Mouse (Mus musculus) WW6 (cell line): ENCODE results near the gene Trim14.

Experiments used
- DNase-seq: peaks from one replicate; pipeline ENCODE4 v3.0.0-alpha.2; 2013; ENCODE audit warnings: low read depth, low spot score

Gene Trim14

GRCm38 (mm10) chr4:46479081-46479480, 56.9 kb downstream of the Trim14 start:
- no peak for DNase-seq

DNA sequence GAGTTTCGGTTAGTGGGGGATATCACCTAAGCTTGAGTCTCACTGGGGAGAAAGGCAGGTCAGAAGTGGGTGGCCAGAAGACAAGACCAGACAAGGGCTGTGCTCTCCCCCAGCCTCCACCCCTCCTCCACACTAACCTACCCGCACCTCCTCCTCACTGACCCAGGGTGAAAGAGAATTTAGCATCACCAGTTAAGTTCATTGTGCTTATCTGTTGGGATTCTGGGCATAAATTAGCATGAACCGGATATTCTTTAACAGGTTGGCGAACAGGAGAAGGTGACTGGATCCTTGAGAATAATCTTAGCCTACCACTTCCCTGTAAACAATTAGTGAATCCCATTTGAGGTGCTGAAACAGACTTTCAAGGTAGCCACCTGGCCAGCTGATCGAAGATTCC, 60.8 kb downstream of the Trim14 start:
- DNase-seq: no peak

GRCm38 (mm10) chr4:46465740-46466139, 70.2 kb downstream of the Trim14 start:
- no peak for DNase-seq

DNA sequence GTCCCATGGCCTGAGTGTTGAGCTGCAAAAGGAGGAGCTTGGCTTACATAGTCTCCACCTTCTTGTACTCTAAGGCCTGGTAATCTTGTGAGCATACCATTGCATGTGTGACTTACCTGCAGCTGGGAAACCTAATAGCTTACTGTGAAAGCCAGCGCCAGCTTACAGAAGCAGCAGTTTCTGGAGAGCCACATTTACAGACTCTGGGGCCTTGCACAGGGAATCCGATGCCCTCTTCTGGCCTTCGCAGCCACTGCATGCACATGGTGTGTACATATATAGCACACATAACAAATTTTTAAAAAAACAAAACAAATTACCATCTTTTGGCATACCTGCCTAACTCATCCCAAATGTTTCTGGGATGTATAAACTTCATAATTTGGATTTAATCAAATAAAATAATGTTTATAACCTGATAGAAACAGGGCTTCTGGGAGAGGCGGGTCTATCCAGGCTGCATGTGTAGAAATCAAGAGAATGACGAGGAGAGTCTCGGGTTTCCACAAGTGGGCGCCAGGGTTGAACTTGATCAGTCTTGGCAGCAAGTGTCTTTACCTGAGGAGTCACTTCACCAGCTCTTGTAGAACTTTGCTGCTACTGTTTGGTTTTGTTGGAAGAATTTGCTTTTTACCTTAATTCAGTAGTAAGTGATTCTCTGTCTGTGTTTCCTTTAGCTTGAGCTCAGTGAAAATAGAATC, 72.7 kb downstream of the Trim14 start:
- no peak for DNase-seq

DNA sequence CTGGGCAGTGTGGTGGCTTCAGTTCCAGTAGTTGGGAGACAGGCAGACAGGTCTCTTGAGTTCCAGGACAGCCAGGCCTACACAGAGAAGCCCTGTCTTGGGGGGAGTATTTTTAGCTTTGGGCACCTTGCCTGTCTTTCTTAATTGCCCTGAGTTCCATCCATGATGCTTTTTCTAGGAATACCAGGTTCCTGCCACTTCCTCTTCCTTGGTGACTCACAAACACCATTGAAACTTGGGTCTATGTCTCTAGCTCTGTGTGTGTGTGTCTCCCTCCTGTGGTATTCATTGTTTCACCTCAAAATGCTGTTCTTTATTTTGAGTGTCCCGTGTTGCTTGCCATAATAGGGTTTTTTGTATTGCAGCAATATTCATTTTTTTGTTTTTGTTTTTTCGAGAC, 77.5 kb downstream of the Trim14 start:
- no peak for DNase-seq

GRCm38 (mm10) chr4:46457186-46457585, 78.8 kb downstream of the Trim14 start:
- DNase-seq: no peak

DNA sequence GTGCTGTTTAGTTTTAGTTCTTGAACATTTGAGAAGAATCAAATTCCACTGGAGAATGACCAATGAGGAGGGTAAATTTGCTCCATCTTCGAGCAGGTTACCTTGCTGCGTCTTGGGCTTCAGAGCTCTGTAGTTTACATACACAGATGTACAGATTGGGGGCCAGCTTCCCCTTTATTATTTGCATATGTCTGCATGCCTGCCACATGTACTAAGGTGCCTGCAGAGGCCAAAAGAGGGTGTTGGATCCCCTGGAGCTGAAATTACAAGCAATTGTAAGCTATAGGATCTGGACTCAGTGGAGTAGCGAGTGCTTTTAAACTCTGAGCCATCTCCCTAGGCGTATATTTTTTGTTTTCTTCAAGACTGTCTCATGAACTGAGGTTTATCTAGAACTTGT, 79.2 kb downstream of the Trim14 start:
- no peak for DNase-seq

- no peak for DNase-seq
Measured at GRCm38 (mm10) chr4:46454097-46454864, 81.7 kb downstream of the Trim14 start.

- DNase-seq: no peak
Measured at GRCm38 (mm10) chr4:46452855-46453719, 82.9 kb downstream of the Trim14 start.

GRCm38 (mm10) chr4:46452481-46452850, 83.5 kb downstream of the Trim14 start:
- no peak for DNase-seq

DNA sequence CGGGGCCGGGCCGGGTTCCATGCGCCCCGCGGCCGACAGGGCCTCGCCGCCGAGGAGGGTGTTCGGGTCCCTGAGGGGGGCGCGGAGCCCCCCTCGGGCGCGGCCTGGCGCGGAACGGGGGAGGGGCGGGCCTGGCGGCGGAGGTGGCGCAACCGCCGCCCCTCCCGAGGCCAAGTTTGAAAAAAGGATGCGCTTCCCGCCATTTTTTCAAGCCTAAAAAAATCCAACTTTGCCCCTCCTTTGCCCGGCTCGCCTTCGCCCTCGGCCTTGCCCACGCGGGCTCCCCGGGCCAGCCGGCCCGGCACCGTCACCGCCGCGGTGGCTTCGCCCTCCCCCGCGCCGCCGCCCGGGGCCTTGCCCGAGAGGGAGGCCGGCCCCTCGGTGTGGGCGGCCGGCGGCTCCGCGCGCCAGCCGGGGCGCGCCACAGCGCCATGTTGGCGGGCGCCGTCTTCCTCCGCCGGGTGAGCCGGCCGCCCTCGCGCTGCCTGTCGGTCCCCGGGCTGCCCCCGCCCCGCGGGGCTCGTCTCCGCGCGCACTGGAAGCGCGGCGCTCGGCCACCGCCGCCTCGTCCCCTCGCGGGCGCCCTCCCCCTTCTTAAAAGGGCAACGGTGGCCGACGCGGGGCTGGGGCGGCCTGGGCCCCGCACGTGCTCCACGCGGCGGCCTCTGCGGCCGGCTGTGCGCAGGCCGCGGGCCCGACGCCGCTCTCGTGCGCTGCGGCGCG, 84.0 kb downstream of the Trim14 start:
- DNase-seq: no peak

- DNase-seq: no peak
Measured at GRCm38 (mm10) chr4:46451240-46451757, 84.6 kb downstream of the Trim14 start.

DNA sequence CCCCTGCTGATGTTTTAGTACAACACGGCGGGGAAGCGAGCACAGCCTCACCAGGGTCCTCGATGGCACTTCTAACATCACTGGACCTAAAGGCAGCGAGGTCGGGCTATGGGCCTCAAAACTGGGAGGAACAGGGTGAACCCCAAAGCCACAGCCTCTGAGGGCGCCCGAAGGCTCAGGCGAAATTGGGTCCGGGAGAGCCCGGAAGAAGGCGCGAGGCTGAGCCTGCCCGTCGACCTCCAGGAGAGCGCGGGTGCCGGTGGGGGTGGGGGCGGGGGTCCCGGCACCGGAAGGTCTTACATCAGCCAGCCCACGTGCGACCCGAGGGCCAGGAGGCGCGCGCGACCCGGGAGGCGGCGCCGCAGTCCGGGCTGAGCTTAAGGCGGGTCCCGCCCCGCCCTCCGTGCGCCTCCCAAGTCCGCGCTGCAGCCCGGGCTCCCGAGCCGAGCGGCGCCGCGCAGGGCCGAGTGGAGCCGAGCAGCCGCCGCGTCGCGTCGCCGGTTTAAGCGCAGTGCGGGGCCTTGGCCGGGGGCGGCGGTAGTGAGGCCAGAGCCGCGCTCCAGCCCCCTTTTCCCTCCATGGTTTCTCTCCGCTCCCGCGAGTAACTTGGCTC, 85.3 kb downstream of the Trim14 start, which contains the start of gene Anp32b:
Gene Anp32b (plus strand): TSS at position 384 of the 613 bp plus-strand sequence.
- peak; percentile 83 for DNase-seq

DNA sequence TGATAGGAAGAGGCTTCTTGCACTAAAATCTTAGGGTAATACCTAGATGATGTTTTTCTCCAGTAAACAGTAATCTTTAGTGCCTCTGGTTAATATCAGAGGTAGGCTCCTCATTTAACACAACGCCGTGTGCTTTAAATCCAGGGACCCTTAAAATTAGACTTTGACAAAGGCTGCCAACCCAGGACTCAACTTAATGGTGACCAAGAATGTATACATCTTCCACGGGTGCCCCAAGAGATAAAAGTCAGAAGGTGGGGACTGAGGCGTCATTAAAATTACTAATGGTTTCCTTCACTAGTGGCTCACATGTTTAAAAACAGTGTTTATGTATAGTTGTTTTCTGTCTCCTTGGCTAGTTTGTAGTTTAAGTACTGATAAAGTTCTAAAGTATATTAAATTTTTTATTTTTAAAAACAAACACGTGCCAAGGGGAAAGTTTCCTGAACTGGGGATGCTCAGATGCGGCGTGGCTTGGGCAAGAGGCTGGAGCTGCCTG, 85.9 kb downstream of the Trim14 start:
- DNase-seq: no peak

GRCm38 (mm10) chr4:46448886-46449285, 87.1 kb downstream of the Trim14 start:
- no peak for DNase-seq

DNA sequence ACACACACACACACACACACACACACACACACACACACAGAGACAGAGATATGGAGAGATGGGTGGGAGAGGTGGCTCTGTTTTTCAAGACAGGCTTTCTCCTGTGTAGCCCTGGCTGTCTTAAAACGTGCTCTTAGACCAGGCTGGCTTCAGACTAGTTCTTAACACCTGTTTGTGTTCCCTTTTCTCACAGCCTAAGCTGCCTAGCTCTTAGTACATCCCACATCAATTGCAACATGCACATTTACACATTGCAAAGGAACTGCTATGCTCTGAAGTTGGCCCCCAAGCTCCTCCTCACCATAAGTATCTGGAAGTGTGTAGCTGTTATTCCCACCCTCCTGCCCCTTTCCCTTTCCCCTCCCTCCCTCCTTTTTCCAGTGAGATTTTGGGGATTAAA, 88.5 kb downstream of the Trim14 start:
- DNase-seq: no peak

- DNase-seq: no peak
Measured at GRCm38 (mm10) chr4:46445237-46445945, 90.5 kb downstream of the Trim14 start.
